Mouse (Mus musculus): ENCODE measurements around the gene Washc2. TPM values are rescaled to one million over a fixed set of nuclear protein-coding genes. Genes with fewer than 3 reads are reported as not detected.

The Washc2 gene
- polyA plus RNA-seq, 1 experiment, result 42.1 TPM

DNA sequence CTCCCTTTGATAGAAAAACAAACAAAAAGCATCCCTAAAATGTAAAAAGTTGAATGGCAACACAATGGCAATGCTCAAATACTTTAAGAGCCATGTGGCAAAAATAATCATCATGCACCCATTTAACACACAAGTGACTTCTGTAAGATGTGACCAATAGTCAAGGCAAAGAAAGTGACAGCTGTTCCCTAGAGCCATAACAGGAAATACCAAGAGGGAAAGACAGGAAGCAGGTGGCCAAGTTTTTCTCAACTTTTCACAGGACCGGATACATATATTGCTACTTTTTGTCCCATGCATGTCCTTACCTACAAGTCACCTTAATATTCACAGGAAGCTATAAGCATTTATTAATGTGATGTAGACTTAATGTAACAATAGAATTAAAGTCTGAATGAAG lies 18.4 kb upstream of the Washc2 start:
- WGBS, result 68% methylated on average over 1 of the region's 1 CpGs
- H3K4me1 ChIP-seq (ENCODE audit: control insufficient read depth, insufficient read depth, insufficient read length, low read length), result peaks cover 6% of the 10 kb centered on the region; the same call in 1 of the 2 replicates
- TF ChIP-seq POLR2A (IDR thresholded peaks at IDR 0.05; ENCODE audit: low read depth, low read length), result no peak
- no peak for TF ChIP-seq CTCF (IDR thresholded peaks at IDR 0.05; ENCODE audit: extremely low read depth, insufficient read length, insufficient replicate concordance, low read depth, low read length)
- no peaks in the 10 kb centered on the region for H3K27me3 ChIP-seq (ENCODE audit: control insufficient read depth, insufficient read depth, low read length)
- peaks cover 5% of the 10 kb centered on the region; the same call in 1 of the 2 replicates for H3K36me3 ChIP-seq (ENCODE audit: control insufficient read depth, insufficient read depth, low read length)
- H3K4me3 ChIP-seq (ENCODE audit: low read depth, low read length), result no peak overlapping the region
- H3K27ac ChIP-seq (ENCODE audit: insufficient read depth, low read depth, low read length), result no peak overlapping the region

DNA sequence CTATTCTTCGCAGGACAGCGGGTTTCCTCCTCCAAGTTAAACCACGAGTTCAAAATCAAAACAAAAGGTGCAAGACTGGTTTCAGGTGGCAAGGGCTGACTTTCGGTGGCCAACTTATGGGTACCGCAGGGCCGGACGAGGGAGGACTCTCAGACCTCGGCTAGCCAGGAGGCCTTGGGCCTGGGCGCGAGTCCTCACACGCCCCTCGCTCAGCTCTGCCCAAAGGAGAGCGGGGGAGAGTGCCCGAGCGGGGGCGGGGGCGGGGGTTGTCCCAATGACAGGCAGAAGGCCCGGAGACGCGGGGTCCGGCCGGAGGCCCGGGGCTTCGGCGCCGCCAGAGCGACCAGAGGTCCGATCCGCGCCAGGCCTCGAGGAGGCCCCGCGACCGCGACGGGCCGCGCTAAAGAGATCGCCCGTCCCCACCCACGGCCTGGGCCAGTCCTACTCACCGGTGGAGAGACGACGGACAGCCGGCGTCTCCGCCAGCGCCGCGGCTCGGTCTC lies 15.0 kb upstream of the Washc2 start:
- Histone ChIP-seq H3K4me3 (ENCODE audit: low read depth, low read length) (peak overlapping the region; percentile 83), H3K36me3 (ENCODE audit: control insufficient read depth, insufficient read depth, low read length) (no peaks in the 10 kb centered on the region), H3K4me1 (ENCODE audit: control insufficient read depth, insufficient read depth, insufficient read length, low read length) (peaks cover 6% of the 10 kb centered on the region; the same call in 1 of the 2 replicates), H3K27me3 (ENCODE audit: control insufficient read depth, insufficient read depth, low read length) (no peaks in the 10 kb centered on the region), H3K27ac (ENCODE audit: insufficient read depth, low read depth, low read length) (peak overlapping the region; percentile 19; the same call in 1 of the 2 replicates)
- TF ChIP-seq CTCF (IDR thresholded peaks at IDR 0.05; ENCODE audit: extremely low read depth, insufficient read length, insufficient replicate concordance, low read depth, low read length) (no peak), POLR2A (IDR thresholded peaks at IDR 0.05; ENCODE audit: low read depth, low read length) (no peak)
- under 1% methylated on average over 51 of the region's 51 CpGs for WGBS

- 1% methylated on average over 68 of the region's 68 CpGs for WGBS
- peak; percentile 68; the same call in 1 of the 2 replicates for TF ChIP-seq POLR2A (IDR thresholded peaks at IDR 0.05; ENCODE audit: low read depth, low read length)
- TF ChIP-seq CTCF (IDR thresholded peaks at IDR 0.05; ENCODE audit: extremely low read depth, insufficient read length, insufficient replicate concordance, low read depth, low read length), result no peak
- H3K27ac ChIP-seq (ENCODE audit: insufficient read depth, low read depth, low read length), result peak within 1 kb of the TSS; percentile 19; the same call in 1 of the 2 replicates
Measured at GRCm38 (mm10) chr6:116193394-116194393, 14.1 kb upstream of the Washc2 start, which contains the start of gene Tmcc1. Tmcc1 (minus strand) TSS chr6:116193486.

GRCm38 (mm10) chr6:116195811-116196210 lies 12.0 kb upstream of the Washc2 start:
- no peak for TF ChIP-seq POLR2A (IDR thresholded peaks at IDR 0.05; ENCODE audit: low read depth, low read length)
- no peak for TF ChIP-seq CTCF (IDR thresholded peaks at IDR 0.05; ENCODE audit: extremely low read depth, insufficient read length, insufficient replicate concordance, low read depth, low read length)
- no peaks in the 10 kb centered on the region for H3K27me3 ChIP-seq (ENCODE audit: control insufficient read depth, insufficient read depth, low read length)
- 77% methylated on average over 8 of the region's 8 CpGs for WGBS
- no peaks in the 10 kb centered on the region for H3K36me3 ChIP-seq (ENCODE audit: control insufficient read depth, insufficient read depth, low read length)
- H3K27ac ChIP-seq (ENCODE audit: insufficient read depth, low read depth, low read length), result no peak overlapping the region
- H3K4me3 ChIP-seq (ENCODE audit: low read depth, low read length), result no peak overlapping the region
- H3K4me1 ChIP-seq (ENCODE audit: control insufficient read depth, insufficient read depth, insufficient read length, low read length), result peaks cover 4% of the 10 kb centered on the region; the same call in 1 of the 2 replicates

More at GRCm38 (mm10) chr6:116193394-116194393, 14.1 kb upstream of the Washc2 start, which contains the start of gene Tmcc1:
- Histone ChIP-seq H3K27me3 (ENCODE audit: control insufficient read depth, insufficient read depth, low read length) (no peaks in the 10 kb centered on the region), H3K4me1 (ENCODE audit: control insufficient read depth, insufficient read depth, insufficient read length, low read length) (peaks cover 6% of the 10 kb centered on the region; the same call in 1 of the 2 replicates), H3K4me3 (ENCODE audit: low read depth, low read length) (peak within 1 kb of the TSS; percentile 83), H3K36me3 (ENCODE audit: control insufficient read depth, insufficient read depth, low read length) (no peaks in the 10 kb centered on the region)

DNA sequence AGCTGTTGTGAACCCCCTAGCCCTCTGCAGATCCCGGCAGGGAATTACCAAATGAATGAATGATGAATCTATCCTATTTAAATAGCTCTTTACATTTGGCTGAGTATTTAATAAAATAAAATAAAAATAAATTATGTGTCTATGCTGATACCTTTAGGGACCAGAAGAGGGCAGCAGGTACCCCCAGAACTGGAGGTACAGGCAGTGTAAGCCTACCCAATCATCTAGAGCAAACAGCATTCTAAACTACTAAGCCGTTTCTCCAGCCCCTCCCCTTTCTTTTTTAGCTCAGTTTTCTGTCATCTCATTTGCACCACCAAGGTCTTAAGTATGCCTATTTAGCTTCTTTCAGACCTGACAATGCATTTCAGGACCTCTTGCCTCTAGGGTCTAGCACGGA lies 9.7 kb upstream of the Washc2 start:
- no peak for TF ChIP-seq POLR2A (IDR thresholded peaks at IDR 0.05; ENCODE audit: low read depth, low read length)
- TF ChIP-seq CTCF (IDR thresholded peaks at IDR 0.05; ENCODE audit: extremely low read depth, insufficient read length, insufficient replicate concordance, low read depth, low read length), result no peak
- no peaks in the 10 kb centered on the region for H3K36me3 ChIP-seq (ENCODE audit: control insufficient read depth, insufficient read depth, low read length)
- peaks cover 2% of the 10 kb centered on the region; the same call in 1 of the 2 replicates for H3K4me1 ChIP-seq (ENCODE audit: control insufficient read depth, insufficient read depth, insufficient read length, low read length)
- no peak overlapping the region for H3K27ac ChIP-seq (ENCODE audit: insufficient read depth, low read depth, low read length)
- no peak overlapping the region for H3K4me3 ChIP-seq (ENCODE audit: low read depth, low read length)
- WGBS, result 35% methylated on average over 3 of the region's 3 CpGs
- no peaks in the 10 kb centered on the region for H3K27me3 ChIP-seq (ENCODE audit: control insufficient read depth, insufficient read depth, low read length)

- Histone ChIP-seq H3K4me3 (ENCODE audit: low read depth, low read length) (no peak overlapping the region), H3K27ac (ENCODE audit: insufficient read depth, low read depth, low read length) (no peak overlapping the region), H3K36me3 (ENCODE audit: control insufficient read depth, insufficient read depth, low read length) (no peaks in the 10 kb centered on the region), H3K4me1 (ENCODE audit: control insufficient read depth, insufficient read depth, insufficient read length, low read length) (no peaks in the 10 kb centered on the region), H3K27me3 (ENCODE audit: control insufficient read depth, insufficient read depth, low read length) (no peaks in the 10 kb centered on the region)
- TF ChIP-seq POLR2A (IDR thresholded peaks at IDR 0.05; ENCODE audit: low read depth, low read length) (no peak), CTCF (IDR thresholded peaks at IDR 0.05; ENCODE audit: extremely low read depth, insufficient read length, insufficient replicate concordance, low read depth, low read length) (no peak)
- 64% methylated on average over 2 of the region's 2 CpGs for WGBS
Measured at GRCm38 (mm10) chr6:116199682-116200081, 8.2 kb upstream of the Washc2 start.

DNA sequence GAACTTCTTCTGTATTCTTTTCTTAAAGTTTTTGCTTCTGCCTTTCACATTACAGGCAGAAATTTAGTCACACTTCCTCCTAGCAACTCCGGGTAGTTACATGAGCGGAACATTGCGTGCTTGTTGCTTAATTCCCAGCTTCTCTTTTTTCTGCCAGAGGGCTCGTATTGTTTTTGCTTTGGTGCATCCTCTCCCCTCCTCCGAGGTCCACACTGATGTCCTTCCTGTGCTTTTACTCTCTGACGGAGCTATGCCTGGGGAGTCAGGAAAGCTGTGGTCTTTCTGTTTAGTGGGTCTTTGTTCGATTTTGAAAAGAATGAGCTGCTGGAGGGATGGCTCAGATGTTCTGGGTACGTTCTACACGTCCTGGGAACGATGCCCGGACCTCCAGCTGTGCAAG lies 19.9 kb downstream of the Washc2 start:
- Histone ChIP-seq H3K4me1 (ENCODE audit: control insufficient read depth, insufficient read depth, insufficient read length, low read length) (no peaks in the 10 kb centered on the region), H3K36me3 (ENCODE audit: control insufficient read depth, insufficient read depth, low read length) (peaks cover 48% of the 10 kb centered on the region), H3K27me3 (ENCODE audit: control insufficient read depth, insufficient read depth, low read length) (no peaks in the 10 kb centered on the region), H3K27ac (ENCODE audit: insufficient read depth, low read depth, low read length) (peak overlapping the region; percentile 17; the same call in 1 of the 2 replicates), H3K4me3 (ENCODE audit: low read depth, low read length) (no peak overlapping the region)
- no peak for TF ChIP-seq CTCF (IDR thresholded peaks at IDR 0.05; ENCODE audit: extremely low read depth, insufficient read length, insufficient replicate concordance, low read depth, low read length)
- TF ChIP-seq POLR2A (IDR thresholded peaks at IDR 0.05; ENCODE audit: low read depth, low read length), result no peak
- 81% methylated on average over 11 of the region's 11 CpGs for WGBS

Data from small intestine, adult 2 months (tissue).